Mouse (Mus musculus): ENCODE measurements around the gene Xpnpep1. TPM values are rescaled to one million over a fixed set of nuclear protein-coding genes. Genes with fewer than 3 reads are reported as not detected.
A peak's percentile ranks its signal among the peaks of the same experiment; 100 is the strongest.

Gene Xpnpep1
- 10 to 100 TPM; 34.3 to 40.9 TPM for total RNA-seq (2021)
- long read RNA-seq, experiment 1, full-length matches to known transcripts, result 38 of 106 reads
- long read RNA-seq, experiment 1, partial matches to known transcripts, result 3 of 106 reads
- long read RNA-seq, experiment 1, other reads (novel, unspliced or antisense), result 65 of 106 reads
- long read RNA-seq, experiment 2, full-length matches to known transcripts, result 39 of 100 reads
- long read RNA-seq, experiment 2, partial matches to known transcripts, result 6 of 100 reads
- long read RNA-seq, experiment 2, other reads (novel, unspliced or antisense), result 55 of 100 reads

- no peak for DNase-seq (ENCODE audit: low spot score)
Measured at GRCm38 (mm10) chr19:53040164-53041132, at the start of gene Xpnpep1. TSS of gene Xpnpep1 (minus strand) at chr19:53040214.

- no peak for DNase-seq (ENCODE audit: low spot score)
Measured at GRCm38 (mm10) chr19:53087268-53088143, 47.5 kb upstream of the Xpnpep1 start.

GRCm38 (mm10) chr19:53086861-53087260 lies 46.8 kb upstream of the Xpnpep1 start:
- no peak for DNase-seq (ENCODE audit: low spot score)

- DNase-seq (ENCODE audit: low spot score), result peak; percentile 32
Measured at GRCm38 (mm10) chr19:53084735-53085134, 44.7 kb upstream of the Xpnpep1 start.

- DNase-seq (ENCODE audit: low spot score), result no peak
Measured at GRCm38 (mm10) chr19:53082862-53083261, 42.8 kb upstream of the Xpnpep1 start.

- DNase-seq (ENCODE audit: low spot score), result no peak
Measured at GRCm38 (mm10) chr19:53081339-53081738, 41.3 kb upstream of the Xpnpep1 start.

GRCm38 (mm10) chr19:53080921-53081320 lies 40.9 kb upstream of the Xpnpep1 start:
- no peak for DNase-seq (ENCODE audit: low spot score)

GRCm38 (mm10) chr19:53080487-53080886 lies 40.5 kb upstream of the Xpnpep1 start:
- no peak for DNase-seq (ENCODE audit: low spot score)

GRCm38 (mm10) chr19:53080026-53080425 lies 40.0 kb upstream of the Xpnpep1 start:
- no peak for DNase-seq (ENCODE audit: low spot score)

GRCm38 (mm10) chr19:53078271-53079085 lies 38.5 kb upstream of the Xpnpep1 start:
- DNase-seq (ENCODE audit: low spot score), result no peak

GRCm38 (mm10) chr19:53077278-53077677 lies 37.3 kb upstream of the Xpnpep1 start:
- no peak for DNase-seq (ENCODE audit: low spot score)

- DNase-seq (ENCODE audit: low spot score), result no peak
Measured at GRCm38 (mm10) chr19:53076238-53076981, 36.4 kb upstream of the Xpnpep1 start.

- no peak for DNase-seq (ENCODE audit: low spot score)
Measured at GRCm38 (mm10) chr19:53075896-53076237, 35.9 kb upstream of the Xpnpep1 start.

GRCm38 (mm10) chr19:53074899-53075722 lies 35.1 kb upstream of the Xpnpep1 start:
- no peak for DNase-seq (ENCODE audit: low spot score)

GRCm38 (mm10) chr19:53073521-53073920 lies 33.5 kb upstream of the Xpnpep1 start:
- DNase-seq (ENCODE audit: low spot score), result no peak

GRCm38 (mm10) chr19:53072406-53072805 lies 32.4 kb upstream of the Xpnpep1 start:
- no peak for DNase-seq (ENCODE audit: low spot score)

- no peak for DNase-seq (ENCODE audit: low spot score)
Measured at GRCm38 (mm10) chr19:53071651-53072050, 31.6 kb upstream of the Xpnpep1 start.

- DNase-seq (ENCODE audit: low spot score), result no peak
Measured at GRCm38 (mm10) chr19:53070870-53071269, 30.9 kb upstream of the Xpnpep1 start.

- DNase-seq (ENCODE audit: low spot score), result no peak
Measured at GRCm38 (mm10) chr19:53069451-53069850, 29.4 kb upstream of the Xpnpep1 start.

Data from gastrocnemius, adult 18-20 months (tissue).